Mouse (Mus musculus) lung, postnatal 0 days (tissue): ENCODE measurements around the gene Ror2.

Experiments used
- CTCF ChIP-seq: IDR thresholded peaks from 2 replicates; pipeline ENCODE4 v1.5.1; 2016; ENCODE audit warnings: antibody characterized with exemption, mild to moderate bottlenecking
- EP300 ChIP-seq: IDR thresholded peaks from 2 replicates; pipeline ENCODE4 v1.6.1; 2016; ENCODE audit warnings: antibody characterized with exemption, mild to moderate bottlenecking, control low read depth

DNA sequence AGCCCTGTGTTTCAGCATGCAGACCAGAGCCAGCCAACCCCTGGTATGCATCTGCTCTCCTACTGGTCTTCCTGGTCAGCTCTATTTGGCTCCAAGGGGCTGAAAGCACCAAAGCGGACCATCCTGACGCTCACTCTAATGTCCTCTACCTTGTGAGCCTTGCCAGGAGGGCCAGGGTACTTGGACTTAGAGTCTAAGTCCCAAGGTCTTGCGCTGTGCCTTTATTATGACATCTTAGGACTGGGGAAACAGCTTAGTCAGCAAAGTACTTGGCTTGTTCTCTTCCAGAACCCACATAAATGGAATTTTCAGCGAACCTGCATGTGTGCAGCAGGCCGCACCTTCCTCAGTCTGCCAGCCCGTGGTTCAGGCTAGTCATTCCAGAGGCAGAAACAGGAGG is 93.6 kb downstream of the Ror2 start:
- TF ChIP-seq CTCF (no peak), EP300 (no peak)
